Mouse (Mus musculus): Measurements from ENCODE around the gene Igfbp6. TPM values are rescaled to one million over a fixed set of nuclear protein-coding genes. Genes with fewer than 3 reads are reported as not detected.

Igfbp6 gene
- polyA plus RNA-seq, 1 experiment, result 297 TPM

GRCm38 (mm10) chr15:102106754-102107456, 37.3 kb upstream of the Igfbp6 start:
- Histone ChIP-seq H3K79me2 (ENCODE audit: control insufficient read depth, insufficient read depth) (peaks cover 52% of the 10 kb centered on the region), H3K79me3 (ENCODE audit: low read depth) (peaks cover 6% of the 10 kb centered on the region), H3K36me3 (ENCODE audit: control insufficient read depth, insufficient read depth) (peaks cover 70% of the 10 kb centered on the region), H3ac (ENCODE audit: control insufficient read depth, insufficient read length, low read depth) (no peak overlapping the region), H3K27me3 (ENCODE audit: control insufficient read depth, insufficient read depth, insufficient read length) (no peaks in the 10 kb centered on the region), H3K4me3 (ENCODE audit: insufficient read depth, poor library complexity, severe bottlenecking) (no peak overlapping the region)
- no peak for TF ChIP-seq CTCF (IDR thresholded peaks at IDR 0.05; ENCODE audit: control insufficient read depth, insufficient read depth, insufficient read length)
- TF ChIP-seq MYOG (IDR thresholded peaks at IDR 0.05; ENCODE audit: control insufficient read depth, extremely low read depth, insufficient read length), result no peak
- no peak for TF ChIP-seq MAX (IDR thresholded peaks at IDR 0.05)
- TF ChIP-seq FOSL1 (IDR thresholded peaks at IDR 0.05; ENCODE audit: insufficient read depth, low read length, poor library complexity, severe bottlenecking), result no peak
- no peak for TF ChIP-seq USF1 (IDR thresholded peaks at IDR 0.05; ENCODE audit: low read depth)
- no peak for TF ChIP-seq CEBPB (IDR thresholded peaks at IDR 0.05; ENCODE audit: low read depth)
- no peak for TF ChIP-seq MYOD1 (IDR thresholded peaks at IDR 0.05; ENCODE audit: control insufficient read depth, insufficient read length, low read depth)

- H3K27me3 ChIP-seq (ENCODE audit: control insufficient read depth, insufficient read depth, insufficient read length), result no peaks in the 10 kb centered on the region
- H3ac ChIP-seq (ENCODE audit: control insufficient read depth, insufficient read length, low read depth), result no peak overlapping the region
- H3K36me3 ChIP-seq (ENCODE audit: control insufficient read depth, insufficient read depth), result peaks cover 80% of the 10 kb centered on the region
- peaks cover 47% of the 10 kb centered on the region for H3K79me2 ChIP-seq (ENCODE audit: control insufficient read depth, insufficient read depth)
- no peak for TF ChIP-seq CEBPB (IDR thresholded peaks at IDR 0.05; ENCODE audit: low read depth)
- no peak for TF ChIP-seq MYOD1 (IDR thresholded peaks at IDR 0.05; ENCODE audit: control insufficient read depth, insufficient read length, low read depth)
- no peak for TF ChIP-seq MYOG (IDR thresholded peaks at IDR 0.05; ENCODE audit: control insufficient read depth, extremely low read depth, insufficient read length)
- no peak for TF ChIP-seq USF1 (IDR thresholded peaks at IDR 0.05; ENCODE audit: low read depth)
- TF ChIP-seq CTCF (IDR thresholded peaks at IDR 0.05; ENCODE audit: control insufficient read depth, insufficient read depth, insufficient read length), result no peak
- TF ChIP-seq FOSL1 (IDR thresholded peaks at IDR 0.05; ENCODE audit: insufficient read depth, low read length, poor library complexity, severe bottlenecking), result no peak
- TF ChIP-seq MAX (IDR thresholded peaks at IDR 0.05), result no peak
- no peak overlapping the region for H3K4me3 ChIP-seq (ENCODE audit: insufficient read depth, poor library complexity, severe bottlenecking)
- peaks cover 6% of the 10 kb centered on the region for H3K79me3 ChIP-seq (ENCODE audit: low read depth)
Observed at GRCm38 (mm10) chr15:102107689-102108573, 36.2 kb upstream of the Igfbp6 start.

GRCm38 (mm10) chr15:102108651-102109525, 35.3 kb upstream of the Igfbp6 start:
- H3K27me3 ChIP-seq (ENCODE audit: control insufficient read depth, insufficient read depth, insufficient read length), result no peaks in the 10 kb centered on the region
- H3K79me2 ChIP-seq (ENCODE audit: control insufficient read depth, insufficient read depth), result peaks cover 37% of the 10 kb centered on the region
- H3K79me3 ChIP-seq (ENCODE audit: low read depth), result peaks cover 3% of the 10 kb centered on the region
- H3K4me3 ChIP-seq (ENCODE audit: insufficient read depth, poor library complexity, severe bottlenecking), result no peak overlapping the region
- TF ChIP-seq FOSL1 (IDR thresholded peaks at IDR 0.05; ENCODE audit: insufficient read depth, low read length, poor library complexity, severe bottlenecking), result no peak
- TF ChIP-seq CTCF (IDR thresholded peaks at IDR 0.05; ENCODE audit: control insufficient read depth, insufficient read depth, insufficient read length), result peak; percentile 83
- peaks cover 89% of the 10 kb centered on the region for H3K36me3 ChIP-seq (ENCODE audit: control insufficient read depth, insufficient read depth)
- no peak overlapping the region for H3ac ChIP-seq (ENCODE audit: control insufficient read depth, insufficient read length, low read depth)

GRCm38 (mm10) chr15:102110271-102110670, 33.9 kb upstream of the Igfbp6 start:
- H3ac ChIP-seq (ENCODE audit: control insufficient read depth, insufficient read length, low read depth), result no peak overlapping the region
- H3K79me3 ChIP-seq (ENCODE audit: low read depth), result no peaks in the 10 kb centered on the region
- no peak for TF ChIP-seq MYOG (IDR thresholded peaks at IDR 0.05; ENCODE audit: control insufficient read depth, extremely low read depth, insufficient read length)
- no peak for TF ChIP-seq USF1 (IDR thresholded peaks at IDR 0.05; ENCODE audit: low read depth)
- TF ChIP-seq CEBPB (IDR thresholded peaks at IDR 0.05; ENCODE audit: low read depth), result no peak
- TF ChIP-seq FOSL1 (IDR thresholded peaks at IDR 0.05; ENCODE audit: insufficient read depth, low read length, poor library complexity, severe bottlenecking), result no peak
- no peak for TF ChIP-seq MAX (IDR thresholded peaks at IDR 0.05)
- no peak for TF ChIP-seq MYOD1 (IDR thresholded peaks at IDR 0.05; ENCODE audit: control insufficient read depth, insufficient read length, low read depth)
- no peak for TF ChIP-seq CTCF (IDR thresholded peaks at IDR 0.05; ENCODE audit: control insufficient read depth, insufficient read depth, insufficient read length)
- no peak overlapping the region for H3K4me3 ChIP-seq (ENCODE audit: insufficient read depth, poor library complexity, severe bottlenecking)
- H3K27me3 ChIP-seq (ENCODE audit: control insufficient read depth, insufficient read depth, insufficient read length), result no peaks in the 10 kb centered on the region
- H3K36me3 ChIP-seq (ENCODE audit: control insufficient read depth, insufficient read depth), result peaks cover 95% of the 10 kb centered on the region
- H3K79me2 ChIP-seq (ENCODE audit: control insufficient read depth, insufficient read depth), result peaks cover 25% of the 10 kb centered on the region

Data from C2C12 (cell line).